Mouse (Mus musculus) limb, embryonic 12.5 days (tissue): ENCODE data around the gene Tbx1. TPM values are rescaled to one million over a fixed set of nuclear protein-coding genes. Genes with fewer than 3 reads are reported as not detected.

Experiments
- ATAC-seq: fragments of 200-750 bp; cut with Nextera tagmentation; 2 replicates; pipeline ENCODE4 v1.8.0; 2017; ENCODE audit warnings: low read depth, moderate TSS enrichment; ENCODE audit not compliant: insufficient number of reproducible peaks, insufficient read depth, low FRiP score, low TSS enrichment
- H3K27ac ChIP-seq: fragments of 300-500 bp; sonication (generic); 2 replicates; pipeline ENCODE4 v1.5.1; 2016; ENCODE audit warnings: mild to moderate bottlenecking, moderate library complexity
- H3K27me3 ChIP-seq: fragments of 300-500 bp; sonication (generic); 2 replicates; pipeline ENCODE4 v1.6.1; 2016; ENCODE audit warnings: mild to moderate bottlenecking, moderate library complexity
- H3K36me3 ChIP-seq: fragments of 300-500 bp; sonication (generic); 2 replicates; pipeline ENCODE4 v1.6.1; 2016; ENCODE audit warnings: mild to moderate bottlenecking, moderate library complexity
- H3K4me1 ChIP-seq: fragments of 300-500 bp; sonication (generic); replicated peaks from 2 replicates; pipeline ENCODE4 v1.6.1; 2016
- H3K4me2 ChIP-seq: fragments of 300-500 bp; sonication (generic); 2 replicates; pipeline ENCODE4 v1.6.1; 2016; ENCODE audit warnings: mild to moderate bottlenecking, moderate library complexity
- H3K4me3 ChIP-seq: fragments of 300-500 bp; sonication (generic); replicated peaks from 2 replicates; pipeline ENCODE4 v1.5.1; 2016; ENCODE audit warnings: mild to moderate bottlenecking
- H3K9ac ChIP-seq: fragments of 300-500 bp; sonication (generic); replicated peaks from 2 replicates; pipeline ENCODE4 v1.6.1; 2016; ENCODE audit warnings: mild to moderate bottlenecking, moderate library complexity
- H3K9me3 ChIP-seq: fragments of 300-500 bp; sonication (generic); 2 replicates; pipeline ENCODE4 v1.6.1; 2016; ENCODE audit warnings: mild to moderate bottlenecking, moderate library complexity
- WGBS: fragments of 180-500 bp; shearing (Covaris S2); methylation state at CpG from one replicate; pipeline ENCODE4 v1.1.7; 2016; 5-methylcytosine and 5-hydroxymethylcytosine counted together
- polyA plus RNA-seq: library from polyadenylated mRNA; unstranded; fragments of >200 nt; fragmentation: Nextera tagmentation; extraction: Ambion mirVana; gene quantifications from 2 replicates; pipeline ENCODE4 v1.2.1, GENCODE M21; 2016

Gene Tbx1
- polyA plus RNA-seq = 9.4 and 11.2 TPM in 2 replicates

- H3K36me3 ChIP-seq = no peaks in the 10 kb centered on the region
- peaks cover 49% of the 10 kb centered on the region for H3K4me1 ChIP-seq
- 3% methylated on average over 48 of the region's 48 CpGs for WGBS
Measured at GRCm38 (mm10) chr16:18589804-18590790, at the start of gene Tbx1. Gene Tbx1, minus strand, starts transcription at chr16:18590671.

GRCm38 (mm10) chr16:18639382-18639929 lies 49.0 kb upstream of the Tbx1 start:
- WGBS = 71% methylated on average over 1 of the region's 1 CpGs
- ATAC-seq = no peak

More at GRCm38 (mm10) chr16:18589804-18590790, at the start of gene Tbx1:
- ATAC-seq = no peak
- H3K27ac ChIP-seq = no peak within 1 kb of the TSS
- no peak within 1 kb of the TSS; the same call in 1 of the 2 replicates for H3K9ac ChIP-seq
- peak within 1 kb of the TSS; percentile 55 for H3K4me2 ChIP-seq
- no peaks in the 10 kb centered on the region for H3K9me3 ChIP-seq
- H3K27me3 ChIP-seq = peaks cover 96% of the 10 kb centered on the region
- peak within 1 kb of the TSS; percentile 35 for H3K4me3 ChIP-seq

GRCm38 (mm10) chr16:18638396-18638795 lies 47.9 kb upstream of the Tbx1 start:
- Histone ChIP-seq H3K4me1 (no peaks in the 10 kb centered on the region), H3K4me2 (no peak overlapping the region), H3K9me3 (0 out of 2 replicates have a peak, but pooled peaks cover 3% of the 10 kb centered on the region), H3K36me3 (no peaks in the 10 kb centered on the region), H3K27ac (no peak overlapping the region), H3K27me3 (no peaks in the 10 kb centered on the region), H3K4me3 (no peak overlapping the region), H3K9ac (no peak overlapping the region)
- ATAC-seq = no peak
- 46% methylated on average over 2 of the region's 2 CpGs for WGBS

More at GRCm38 (mm10) chr16:18639382-18639929, 49.0 kb upstream of the Tbx1 start:
- H3K4me2 ChIP-seq = no peak overlapping the region
- no peaks in the 10 kb centered on the region for H3K4me1 ChIP-seq
- no peak overlapping the region for H3K9ac ChIP-seq
- H3K27me3 ChIP-seq = no peaks in the 10 kb centered on the region
- no peak overlapping the region for H3K27ac ChIP-seq
- H3K4me3 ChIP-seq = no peak overlapping the region
- no peaks in the 10 kb centered on the region for H3K9me3 ChIP-seq
- H3K36me3 ChIP-seq = no peaks in the 10 kb centered on the region

- Histone ChIP-seq H3K4me3 (no peak overlapping the region), H3K4me1 (no peaks in the 10 kb centered on the region), H3K27me3 (peaks cover under 1% of the 10 kb centered on the region; the same call in 1 of the 2 replicates), H3K27ac (no peak overlapping the region), H3K36me3 (no peaks in the 10 kb centered on the region), H3K9ac (no peak overlapping the region), H3K9me3 (0 out of 2 replicates have a peak, but pooled peaks cover 3% of the 10 kb centered on the region), H3K4me2 (no peak overlapping the region)
- ATAC-seq = no peak
- WGBS = 58% methylated on average over 3 of the region's 3 CpGs
Measured at GRCm38 (mm10) chr16:18636804-18637203, 46.3 kb upstream of the Tbx1 start.

- H3K4me3 ChIP-seq = no peak overlapping the region
- 0 out of 2 replicates have a peak, but pooled peaks cover 3% of the 10 kb centered on the region for H3K9me3 ChIP-seq
- no peaks in the 10 kb centered on the region for H3K36me3 ChIP-seq
- H3K9ac ChIP-seq = no peak overlapping the region
- H3K4me2 ChIP-seq = no peak overlapping the region
- no peak for ATAC-seq
- H3K27ac ChIP-seq = no peak overlapping the region
- no peaks in the 10 kb centered on the region for H3K4me1 ChIP-seq
- H3K27me3 ChIP-seq = peaks cover 4% of the 10 kb centered on the region; the same call in 1 of the 2 replicates
- WGBS = 79% methylated on average over 5 of the region's 5 CpGs
Measured at GRCm38 (mm10) chr16:18636401-18636800, 45.9 kb upstream of the Tbx1 start.

GRCm38 (mm10) chr16:18633333-18633732 lies 42.9 kb upstream of the Tbx1 start:
- Histone ChIP-seq H3K4me2 (no peak overlapping the region), H3K4me3 (no peak overlapping the region), H3K9me3 (0 out of 2 replicates have a peak, but pooled peaks cover 3% of the 10 kb centered on the region), H3K9ac (no peak overlapping the region), H3K27me3 (peaks cover 10% of the 10 kb centered on the region; the same call in 1 of the 2 replicates), H3K4me1 (peaks cover 8% of the 10 kb centered on the region), H3K27ac (peak overlapping the region; percentile 14; the same call in 1 of the 2 replicates), H3K36me3 (no peaks in the 10 kb centered on the region)
- no peak; the same call in 1 of the 2 replicates for ATAC-seq
- WGBS = 20% methylated on average over 1 of the region's 1 CpGs

GRCm38 (mm10) chr16:18632816-18633215 lies 42.3 kb upstream of the Tbx1 start:
- H3K27me3 ChIP-seq = peaks cover 15% of the 10 kb centered on the region
- H3K9ac ChIP-seq = peak overlapping the region; percentile 18; the same call in 1 of the 2 replicates
- H3K9me3 ChIP-seq = 0 out of 2 replicates have a peak, but pooled peaks cover 3% of the 10 kb centered on the region
- 65% methylated on average over 2 of the region's 2 CpGs for WGBS
- no peak for ATAC-seq
- no peak overlapping the region for H3K4me3 ChIP-seq
- H3K27ac ChIP-seq = peak overlapping the region; percentile 41; the same call in 1 of the 2 replicates
- H3K4me1 ChIP-seq = peaks cover 13% of the 10 kb centered on the region
- no peaks in the 10 kb centered on the region for H3K36me3 ChIP-seq
- H3K4me2 ChIP-seq = no peak overlapping the region

GRCm38 (mm10) chr16:18632059-18632458 lies 41.6 kb upstream of the Tbx1 start:
- Histone ChIP-seq H3K9me3 (0 out of 2 replicates have a peak, but pooled peaks cover 3% of the 10 kb centered on the region), H3K4me1 (peaks cover 21% of the 10 kb centered on the region), H3K36me3 (no peaks in the 10 kb centered on the region), H3K9ac (no peak overlapping the region), H3K27ac (no peak overlapping the region), H3K27me3 (peaks cover 23% of the 10 kb centered on the region), H3K4me3 (no peak overlapping the region), H3K4me2 (no peak overlapping the region)
- no peak for ATAC-seq
- WGBS = 53% methylated on average over 3 of the region's 3 CpGs

- 63% methylated on average over 7 of the region's 7 CpGs for WGBS
- no peak for ATAC-seq
- H3K27me3 ChIP-seq = peaks cover 32% of the 10 kb centered on the region
Measured at GRCm38 (mm10) chr16:18631141-18631540, 40.7 kb upstream of the Tbx1 start.

GRCm38 (mm10) chr16:18630291-18630690 lies 39.8 kb upstream of the Tbx1 start:
- H3K27me3 ChIP-seq = peaks cover 40% of the 10 kb centered on the region
- 48% methylated on average over 5 of the region's 5 CpGs for WGBS
- 0 out of 2 replicates have a peak, but pooled peaks cover 3% of the 10 kb centered on the region for H3K9me3 ChIP-seq
- no peak overlapping the region for H3K27ac ChIP-seq
- ATAC-seq = no peak
- H3K4me3 ChIP-seq = peak overlapping the region; percentile 90
- peaks cover 3% of the 10 kb centered on the region; the same call in 1 of the 2 replicates for H3K36me3 ChIP-seq
- peaks cover 34% of the 10 kb centered on the region for H3K4me1 ChIP-seq
- peak overlapping the region; percentile 88 for H3K9ac ChIP-seq
- H3K4me2 ChIP-seq = peak overlapping the region; percentile 73

More at GRCm38 (mm10) chr16:18631141-18631540, 40.7 kb upstream of the Tbx1 start:
- H3K9me3 ChIP-seq = 0 out of 2 replicates have a peak, but pooled peaks cover 3% of the 10 kb centered on the region
- H3K4me1 ChIP-seq = peaks cover 27% of the 10 kb centered on the region
- no peaks in the 10 kb centered on the region for H3K36me3 ChIP-seq
- no peak overlapping the region for H3K27ac ChIP-seq
- no peak overlapping the region for H3K4me3 ChIP-seq
- H3K9ac ChIP-seq = no peak overlapping the region
- no peak overlapping the region for H3K4me2 ChIP-seq
